Mouse (Mus musculus) cerebellum, adult 9-10 months (tissue): Measurements from ENCODE around the gene Pax1.

Source experiments
- DNase-seq: peaks from one replicate; pipeline ENCODE4 v3.0.0; 2022

Gene Pax1

GRCm38 (mm10) chr2:147373667-147374007 lies 11.9 kb downstream of the Pax1 start:
- DNase-seq: no peak

GRCm38 (mm10) chr2:147374245-147374644 lies 12.5 kb downstream of the Pax1 start:
- DNase-seq: no peak

- no peak for DNase-seq
These were observed 13.4 kb downstream of the Pax1 start for GRCm38 (mm10) chr2:147375019-147375715.

- peak; percentile 7 for DNase-seq
These were observed 17.2 kb downstream of the Pax1 start for GRCm38 (mm10) chr2:147378934-147379333.

GRCm38 (mm10) chr2:147383373-147383772 lies 21.6 kb downstream of the Pax1 start:
- no peak for DNase-seq

- no peak for DNase-seq
These were observed 25.2 kb downstream of the Pax1 start for GRCm38 (mm10) chr2:147386949-147387348.

GRCm38 (mm10) chr2:147409323-147409722 lies 47.6 kb downstream of the Pax1 start:
- no peak for DNase-seq

GRCm38 (mm10) chr2:147415037-147415436 lies 53.3 kb downstream of the Pax1 start:
- DNase-seq: no peak

- no peak for DNase-seq
These were observed 63.0 kb downstream of the Pax1 start for GRCm38 (mm10) chr2:147424582-147425255.

GRCm38 (mm10) chr2:147429607-147430356 lies 68.1 kb downstream of the Pax1 start:
- DNase-seq: no peak

GRCm38 (mm10) chr2:147433120-147433519 lies 71.4 kb downstream of the Pax1 start:
- peak; percentile 2 for DNase-seq
